Mouse (Mus musculus): ENCODE measurements around the gene Ubl5. TPM values are rescaled to one million over a fixed set of nuclear protein-coding genes. Genes with fewer than 3 reads are reported as not detected.
A peak's percentile ranks its signal among the peaks of the same experiment; 100 is the strongest.
"Not testable (repeated sequence)": the region's sequence is repeated elsewhere in the genome, so short reads cannot be mapped to it uniquely, and the experiment has no call there.

Ubl5 gene
- polyA plus RNA-seq, 1 experiment = 77.8 TPM

GRCm38 (mm10) chr9:20616685-20617084, 26.0 kb upstream of the Ubl5 start:
- Histone ChIP-seq H3K4me1 (ENCODE audit: control insufficient read depth, insufficient read depth, insufficient read length, low read length) (no peaks in the 10 kb centered on the region), H3K27ac (ENCODE audit: insufficient read depth, low read depth, low read length) (no peak overlapping the region), H3K36me3 (ENCODE audit: control insufficient read depth, insufficient read depth, low read length) (peaks cover 2% of the 10 kb centered on the region; the same call in 1 of the 2 replicates), H3K4me3 (ENCODE audit: low read depth, low read length) (no peak overlapping the region), H3K27me3 (ENCODE audit: control insufficient read depth, insufficient read depth, low read length) (no peaks in the 10 kb centered on the region)
- 91% methylated on average over 2 of the region's 2 CpGs for WGBS
- no peak for TF ChIP-seq POLR2A (IDR thresholded peaks at IDR 0.05; ENCODE audit: low read depth, low read length)

- Histone ChIP-seq H3K4me1 (ENCODE audit: control insufficient read depth, insufficient read depth, insufficient read length, low read length) (no peaks in the 10 kb centered on the region), H3K36me3 (ENCODE audit: control insufficient read depth, insufficient read depth, low read length) (no peaks in the 10 kb centered on the region), H3K27me3 (ENCODE audit: control insufficient read depth, insufficient read depth, low read length) (no peaks in the 10 kb centered on the region), H3K4me3 (ENCODE audit: low read depth, low read length) (no peak overlapping the region), H3K27ac (ENCODE audit: insufficient read depth, low read depth, low read length) (no peak overlapping the region)
- 72% methylated on average over 2 of the region's 2 CpGs for WGBS
- no peak for TF ChIP-seq POLR2A (IDR thresholded peaks at IDR 0.05; ENCODE audit: low read depth, low read length)
- TF ChIP-seq CTCF (IDR thresholded peaks at IDR 0.05; ENCODE audit: extremely low read depth, insufficient read length, insufficient replicate concordance, low read depth, low read length) = no peak
Measured at GRCm38 (mm10) chr9:20631332-20631731, 11.3 kb upstream of the Ubl5 start.

- not testable (repeated sequence) for H3K27me3 ChIP-seq (ENCODE audit: control insufficient read depth, insufficient read depth, low read length); H3K27ac ChIP-seq (ENCODE audit: insufficient read depth, low read depth, low read length); H3K4me3 ChIP-seq (ENCODE audit: low read depth, low read length); H3K4me1 ChIP-seq (ENCODE audit: control insufficient read depth, insufficient read depth, insufficient read length, low read length)
- H3K36me3 ChIP-seq (ENCODE audit: control insufficient read depth, insufficient read depth, low read length) = peaks cover 24% of the 10 kb centered on the region
- WGBS = 93% methylated on average over 8 of the region's 8 CpGs
Measured at GRCm38 (mm10) chr9:20635676-20636075, 7.0 kb upstream of the Ubl5 start.

GRCm38 (mm10) chr9:20636256-20636655, 6.4 kb upstream of the Ubl5 start:
- Histone ChIP-seq H3K27me3 (ENCODE audit: control insufficient read depth, insufficient read depth, low read length) (no peaks in the 10 kb centered on the region), H3K36me3 (ENCODE audit: control insufficient read depth, insufficient read depth, low read length) (peaks cover 24% of the 10 kb centered on the region), H3K27ac (ENCODE audit: insufficient read depth, low read depth, low read length) (no peak overlapping the region), H3K4me3 (ENCODE audit: low read depth, low read length) (no peak overlapping the region), H3K4me1 (ENCODE audit: control insufficient read depth, insufficient read depth, insufficient read length, low read length) (no peaks in the 10 kb centered on the region)
- TF ChIP-seq CTCF (IDR thresholded peaks at IDR 0.05; ENCODE audit: extremely low read depth, insufficient read length, insufficient replicate concordance, low read depth, low read length) (no peak), POLR2A (IDR thresholded peaks at IDR 0.05; ENCODE audit: low read depth, low read length) (no peak)
- 83% methylated on average over 3 of the region's 3 CpGs for WGBS

- Histone ChIP-seq H3K4me1 (ENCODE audit: control insufficient read depth, insufficient read depth, insufficient read length, low read length) (peaks cover under 1% of the 10 kb centered on the region; the same call in 1 of the 2 replicates), H3K4me3 (ENCODE audit: low read depth, low read length) (no peak overlapping the region), H3K36me3 (ENCODE audit: control insufficient read depth, insufficient read depth, low read length) (peaks cover 24% of the 10 kb centered on the region), H3K27ac (ENCODE audit: insufficient read depth, low read depth, low read length) (no peak overlapping the region), H3K27me3 (ENCODE audit: control insufficient read depth, insufficient read depth, low read length) (no peaks in the 10 kb centered on the region)
- 82% methylated on average over 2 of the region's 2 CpGs for WGBS
- TF ChIP-seq POLR2A (IDR thresholded peaks at IDR 0.05; ENCODE audit: low read depth, low read length) (no peak), CTCF (IDR thresholded peaks at IDR 0.05; ENCODE audit: extremely low read depth, insufficient read length, insufficient replicate concordance, low read depth, low read length) (no peak)
Measured at GRCm38 (mm10) chr9:20636790-20637189, 5.9 kb upstream of the Ubl5 start.

GRCm38 (mm10) chr9:20638552-20638951, 4.1 kb upstream of the Ubl5 start:
- Histone ChIP-seq H3K4me1 (ENCODE audit: control insufficient read depth, insufficient read depth, insufficient read length, low read length) (peaks cover 2% of the 10 kb centered on the region; the same call in 1 of the 2 replicates), H3K36me3 (ENCODE audit: control insufficient read depth, insufficient read depth, low read length) (peaks cover 24% of the 10 kb centered on the region), H3K27me3 (ENCODE audit: control insufficient read depth, insufficient read depth, low read length) (no peaks in the 10 kb centered on the region), H3K27ac (ENCODE audit: insufficient read depth, low read depth, low read length) (no peak overlapping the region), H3K4me3 (ENCODE audit: low read depth, low read length) (no peak overlapping the region)
- no peak for TF ChIP-seq POLR2A (IDR thresholded peaks at IDR 0.05; ENCODE audit: low read depth, low read length)
- WGBS = 94% methylated on average over 19 of the region's 19 CpGs

GRCm38 (mm10) chr9:20639486-20639885, 3.2 kb upstream of the Ubl5 start:
- TF ChIP-seq POLR2A (IDR thresholded peaks at IDR 0.05; ENCODE audit: low read depth, low read length) (no peak), CTCF (IDR thresholded peaks at IDR 0.05; ENCODE audit: extremely low read depth, insufficient read length, insufficient replicate concordance, low read depth, low read length) (no peak)

GRCm38 (mm10) chr9:20641501-20641900, 1.2 kb upstream of the Ubl5 start:
- Histone ChIP-seq H3K27me3 (ENCODE audit: control insufficient read depth, insufficient read depth, low read length) (no peaks in the 10 kb centered on the region), H3K27ac (ENCODE audit: insufficient read depth, low read depth, low read length) (no peak overlapping the region), H3K4me3 (ENCODE audit: low read depth, low read length) (peak overlapping the region; percentile 88; the same call in 1 of the 2 replicates), H3K36me3 (ENCODE audit: control insufficient read depth, insufficient read depth, low read length) (peaks cover 24% of the 10 kb centered on the region), H3K4me1 (ENCODE audit: control insufficient read depth, insufficient read depth, insufficient read length, low read length) (peaks cover 2% of the 10 kb centered on the region; the same call in 1 of the 2 replicates)
- TF ChIP-seq POLR2A (IDR thresholded peaks at IDR 0.05; ENCODE audit: low read depth, low read length) (no peak), CTCF (IDR thresholded peaks at IDR 0.05; ENCODE audit: extremely low read depth, insufficient read length, insufficient replicate concordance, low read depth, low read length) (no peak)
- 24% methylated on average over 6 of the region's 6 CpGs for WGBS

More at GRCm38 (mm10) chr9:20639486-20639885, 3.2 kb upstream of the Ubl5 start:
- Histone ChIP-seq H3K36me3 (ENCODE audit: control insufficient read depth, insufficient read depth, low read length) (peaks cover 24% of the 10 kb centered on the region), H3K27me3 (ENCODE audit: control insufficient read depth, insufficient read depth, low read length) (no peaks in the 10 kb centered on the region), H3K27ac (ENCODE audit: insufficient read depth, low read depth, low read length) (no peak overlapping the region), H3K4me3 (ENCODE audit: low read depth, low read length) (no peak overlapping the region), H3K4me1 (ENCODE audit: control insufficient read depth, insufficient read depth, insufficient read length, low read length) (peaks cover 2% of the 10 kb centered on the region; the same call in 1 of the 2 replicates)
- WGBS = 93% methylated on average over 4 of the region's 4 CpGs

All from small intestine, adult 2 months (tissue).